Mouse (Mus musculus) intestine, postnatal 0 days (tissue): ENCODE data around the gene Adsl. TPM values are rescaled to one million over a fixed set of nuclear protein-coding genes. Genes with fewer than 3 reads are reported as not detected.

Experiments
- ATAC-seq: fragments of 200-750 bp; cut with Nextera tagmentation; 2 replicates; pipeline ENCODE4 v1.8.0; 2017; ENCODE audit warnings: mild to moderate bottlenecking, moderate TSS enrichment, moderate library complexity
- H3K27ac ChIP-seq: fragments of 300-500 bp; sonication (generic); 2 replicates; pipeline ENCODE4 v1.5.1; 2014; ENCODE audit warnings: mild to moderate bottlenecking, low read depth, low read length, moderate library complexity
- H3K27me3 ChIP-seq: fragments of 300-500 bp; sonication (generic); replicated peaks from 2 replicates; pipeline ENCODE4 v1.6.1; 2014; ENCODE audit warnings: low read length, mixed read lengths; ENCODE audit not compliant: control insufficient read depth, insufficient read depth
- H3K36me3 ChIP-seq: fragments of 300-500 bp; sonication (generic); 2 replicates; pipeline ENCODE4 v1.6.1; 2014; ENCODE audit warnings: mild to moderate bottlenecking, moderate library complexity; ENCODE audit not compliant: control insufficient read depth, insufficient read depth
- H3K4me1 ChIP-seq: fragments of 300-500 bp; sonication (generic); replicated peaks from 2 replicates; pipeline ENCODE4 v1.6.1; 2014; ENCODE audit warnings: antibody characterized with exemption, low read length, mixed read lengths; ENCODE audit not compliant: control insufficient read depth, insufficient read depth
- H3K4me2 ChIP-seq: fragments of 300-500 bp; sonication (generic); replicated peaks from 2 replicates; pipeline ENCODE4 v1.6.1; 2014; ENCODE audit warnings: low read depth, mild to moderate bottlenecking, moderate library complexity
- H3K4me3 ChIP-seq: fragments of 300-500 bp; sonication (generic); 2 replicates; pipeline ENCODE4 v1.5.1; 2014; ENCODE audit warnings: low read depth, low read length
- H3K9ac ChIP-seq: fragments of 300-500 bp; sonication (generic); 2 replicates; pipeline ENCODE4 v1.6.1; 2014; ENCODE audit warnings: mild to moderate bottlenecking, low read depth, low read length
- H3K9me3 ChIP-seq: fragments of 300-500 bp; sonication (generic); 2 replicates; pipeline ENCODE4 v1.6.1; 2016; ENCODE audit warnings: mixed run types; ENCODE audit not compliant: control insufficient read depth
- CTCF ChIP-seq: sonication (generic); IDR thresholded peaks from 2 replicates; pipeline ENCODE4 v1.5.1; 2016; ENCODE audit warnings: low read depth, mild to moderate bottlenecking, control low read depth, antibody characterized with exemption, moderate library complexity
- WGBS: fragments of 180-500 bp; shearing (Covaris S2); extraction: QIAGEN DNeasy Blood & Tissue Kit; methylation state at CpG from one replicate; pipeline ENCODE4 v1.1.7; 2014; 5-methylcytosine and 5-hydroxymethylcytosine counted together
- polyA plus RNA-seq: library from polyadenylated mRNA; unstranded; fragments of >200 nt; fragmentation: Nextera tagmentation; extraction: Ambion mirVana; gene quantifications from 2 replicates; pipeline ENCODE4 v1.2.1, GENCODE M21; 2015

Adsl gene
- polyA plus RNA-seq, 1 experiment from 2014 or later = 31.9 TPM

DNA sequence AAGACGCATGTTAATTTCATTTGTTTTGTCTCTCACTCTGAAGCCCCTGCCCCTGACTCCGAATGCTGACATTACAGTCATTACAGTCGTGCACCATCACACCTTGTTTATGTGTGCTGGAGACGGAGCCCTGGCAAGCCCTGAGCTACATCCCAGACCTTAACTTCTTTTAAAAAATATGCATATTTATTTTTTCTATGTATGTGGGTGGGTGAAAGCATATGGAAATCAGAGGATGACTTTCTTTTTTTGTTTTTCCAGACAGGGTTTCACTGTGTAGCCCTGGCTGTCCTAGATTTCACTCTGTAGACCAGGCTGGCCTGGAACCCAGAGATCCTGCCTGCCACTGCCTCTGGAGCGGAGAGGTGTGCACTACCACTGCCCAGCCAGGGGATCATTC, 46.7 kb downstream of the Adsl start:
- Histone ChIP-seq H3K27me3 (no peaks in the 10 kb centered on the region), H3K9ac (no peak overlapping the region), H3K9me3 (no peaks in the 10 kb centered on the region), H3K4me3 (no peak overlapping the region), H3K4me1 (no peaks in the 10 kb centered on the region), H3K27ac (no peak overlapping the region), H3K4me2 (no peak overlapping the region), H3K36me3 (no peaks in the 10 kb centered on the region)
- no peak for ATAC-seq
- WGBS = 79% methylated on average over 5 of the region's 5 CpGs
- TF ChIP-seq CTCF = no peak

DNA sequence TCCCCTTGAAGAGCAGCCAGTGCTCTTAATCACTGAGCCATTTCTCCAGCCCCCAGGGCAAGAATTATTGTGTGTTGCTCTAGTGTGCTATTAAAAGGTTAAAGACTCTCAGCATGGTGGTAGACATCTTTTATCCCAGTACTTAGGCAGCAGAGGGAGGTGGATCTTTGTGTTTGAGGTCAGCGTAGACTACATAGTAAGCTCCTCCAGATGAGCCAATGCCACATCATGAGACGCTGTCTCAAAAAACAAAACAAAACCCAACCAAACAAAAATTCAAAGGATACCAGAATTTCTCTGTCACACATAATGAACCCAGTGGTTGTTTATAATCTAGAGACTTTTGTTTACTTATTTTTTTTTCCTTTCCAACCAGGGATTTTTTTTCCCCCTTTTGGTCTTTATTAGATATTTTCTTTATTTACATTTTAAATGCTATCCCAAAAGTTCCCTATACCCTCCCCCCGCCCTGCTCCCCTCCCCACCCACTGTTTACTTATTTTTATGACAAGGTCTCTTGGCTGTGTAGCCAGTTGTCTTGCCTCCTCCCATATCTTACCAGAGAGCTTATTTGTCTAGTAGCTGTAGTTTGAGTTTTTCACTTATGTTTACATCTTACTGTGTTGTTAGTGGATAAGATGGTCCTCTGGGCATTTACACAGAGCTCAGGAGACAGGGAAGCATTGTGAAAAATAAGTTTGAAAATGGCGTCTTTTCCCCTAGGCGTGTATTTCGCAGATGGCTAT, 48.0 kb downstream of the Adsl start:
- WGBS = 69% methylated on average over 6 of the region's 6 CpGs
- Histone ChIP-seq H3K4me3 (no peak overlapping the region), H3K9me3 (no peaks in the 10 kb centered on the region), H3K9ac (no peak overlapping the region), H3K36me3 (no peaks in the 10 kb centered on the region), H3K27ac (no peak overlapping the region), H3K4me2 (no peak overlapping the region), H3K27me3 (no peaks in the 10 kb centered on the region), H3K4me1 (peaks cover 4% of the 10 kb centered on the region; the same call in 1 of the 2 replicates)
- ATAC-seq = no peak
- no peak for TF ChIP-seq CTCF

DNA sequence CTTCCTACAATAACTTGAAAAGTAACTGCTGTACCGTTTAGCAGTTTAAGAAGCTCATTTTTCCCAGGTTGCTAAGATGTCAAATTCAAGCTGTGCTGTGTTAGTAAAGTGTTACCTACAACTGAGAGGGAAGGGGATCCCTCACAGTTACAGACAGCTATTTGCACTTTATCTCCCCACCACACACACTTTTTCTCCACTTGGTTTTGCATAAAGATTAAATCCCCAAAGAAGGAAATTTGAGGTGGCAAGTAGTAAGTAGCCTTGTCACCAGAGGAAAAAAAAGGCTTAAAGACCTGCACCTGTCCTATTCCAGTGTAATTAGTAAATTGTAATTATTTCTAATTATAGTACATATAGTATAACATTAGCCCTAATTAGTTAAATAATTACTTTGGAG, 48.8 kb downstream of the Adsl start:
- H3K27ac ChIP-seq = no peak overlapping the region
- H3K4me1 ChIP-seq = peaks cover 4% of the 10 kb centered on the region; the same call in 1 of the 2 replicates

DNA sequence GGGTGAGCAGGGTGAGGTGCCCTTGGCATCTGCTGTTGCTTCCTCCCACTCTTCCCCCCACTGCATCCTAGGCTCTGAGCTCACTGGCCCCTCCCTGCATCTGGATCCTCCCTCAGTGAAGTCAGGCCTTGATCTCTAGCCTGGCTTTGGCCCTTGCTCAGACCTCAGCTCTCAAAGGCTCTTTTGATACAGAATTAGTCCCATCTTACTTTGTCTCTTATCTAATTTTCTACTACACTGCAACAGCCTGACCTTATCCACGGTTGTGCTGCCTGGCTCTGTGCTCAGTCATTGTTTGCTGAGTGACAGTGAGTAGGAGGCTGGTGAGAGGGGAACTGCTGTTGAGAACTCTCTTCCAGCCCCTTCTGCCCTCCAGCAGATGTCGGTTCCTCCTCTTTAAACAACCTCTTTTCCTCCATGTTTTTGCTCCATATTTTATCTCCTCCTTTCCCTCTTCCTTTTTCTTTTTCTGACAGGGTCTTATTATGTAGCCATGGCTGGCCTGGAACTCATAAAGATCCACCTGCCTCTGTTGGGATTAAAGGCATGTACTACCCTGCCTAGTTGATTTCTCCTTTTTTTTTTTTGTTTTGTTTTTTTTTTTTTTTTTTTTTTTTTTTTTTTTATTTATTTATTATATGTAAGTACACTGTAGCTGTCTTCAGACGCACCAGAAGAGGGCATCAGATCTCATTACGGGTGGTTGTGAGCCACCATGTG, 52.3 kb downstream of the Adsl start:
- no peak for TF ChIP-seq CTCF

More for the DNA sequence above, 48.8 kb downstream of the Adsl start:
- H3K4me3 ChIP-seq = no peak overlapping the region
- WGBS = 43% methylated on average over 1 of the region's 1 CpGs
- H3K9me3 ChIP-seq = no peaks in the 10 kb centered on the region
- H3K9ac ChIP-seq = no peak overlapping the region
- no peak for ATAC-seq
- H3K4me2 ChIP-seq = no peak overlapping the region
- no peak for TF ChIP-seq CTCF
- H3K36me3 ChIP-seq = no peaks in the 10 kb centered on the region
- H3K27me3 ChIP-seq = no peaks in the 10 kb centered on the region

DNA sequence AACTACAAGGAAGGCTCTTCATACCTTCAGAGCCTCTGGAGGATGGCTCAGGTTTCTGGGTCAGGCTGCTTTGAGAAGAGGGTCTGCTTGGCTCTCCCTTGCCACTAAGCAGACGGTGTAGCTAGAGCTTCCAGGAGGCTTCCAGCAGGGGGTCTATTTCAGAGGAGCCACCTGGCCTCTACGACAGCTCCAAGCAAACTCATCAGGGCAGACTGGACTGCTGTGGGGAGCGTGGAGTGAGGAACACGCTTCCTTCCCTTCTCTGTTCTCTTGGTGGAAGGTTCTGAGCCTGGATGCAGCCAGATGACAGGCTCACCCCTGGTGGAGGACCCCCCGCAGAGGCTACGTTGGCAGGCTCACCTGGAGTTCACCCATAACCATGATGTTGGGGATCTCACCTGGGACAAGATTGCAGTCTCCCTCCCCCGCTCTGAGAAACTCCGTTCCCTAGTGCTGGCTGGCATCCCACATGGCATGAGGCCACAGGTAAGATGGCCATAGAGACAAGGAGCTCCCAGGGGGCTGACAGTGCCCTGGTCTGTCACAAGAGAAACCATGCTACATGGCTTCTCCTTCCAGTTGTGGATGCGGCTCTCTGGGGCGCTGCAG, 57.9 kb downstream of the Adsl start:
- H3K4me1 ChIP-seq = no peaks in the 10 kb centered on the region
- no peak overlapping the region for H3K4me3 ChIP-seq
- no peak overlapping the region for H3K27ac ChIP-seq
- no peaks in the 10 kb centered on the region for H3K9me3 ChIP-seq
- H3K36me3 ChIP-seq = peaks cover 44% of the 10 kb centered on the region
- H3K27me3 ChIP-seq = no peaks in the 10 kb centered on the region
- no peak for TF ChIP-seq CTCF
- H3K4me2 ChIP-seq = no peak overlapping the region
- H3K9ac ChIP-seq = no peak overlapping the region
- no peak for ATAC-seq
- 88% methylated on average over 10 of the region's 10 CpGs for WGBS

More for the DNA sequence above, 52.3 kb downstream of the Adsl start:
- Histone ChIP-seq H3K4me3 (no peak overlapping the region), H3K4me1 (peaks cover 4% of the 10 kb centered on the region; the same call in 1 of the 2 replicates), H3K36me3 (0 out of 2 replicates have a peak, but pooled peaks cover 10% of the 10 kb centered on the region), H3K9ac (no peak overlapping the region), H3K27me3 (no peaks in the 10 kb centered on the region), H3K4me2 (no peak overlapping the region), H3K9me3 (no peaks in the 10 kb centered on the region), H3K27ac (no peak overlapping the region)
- WGBS = 55% methylated on average over 4 of the region's 4 CpGs
- no peak for ATAC-seq

DNA sequence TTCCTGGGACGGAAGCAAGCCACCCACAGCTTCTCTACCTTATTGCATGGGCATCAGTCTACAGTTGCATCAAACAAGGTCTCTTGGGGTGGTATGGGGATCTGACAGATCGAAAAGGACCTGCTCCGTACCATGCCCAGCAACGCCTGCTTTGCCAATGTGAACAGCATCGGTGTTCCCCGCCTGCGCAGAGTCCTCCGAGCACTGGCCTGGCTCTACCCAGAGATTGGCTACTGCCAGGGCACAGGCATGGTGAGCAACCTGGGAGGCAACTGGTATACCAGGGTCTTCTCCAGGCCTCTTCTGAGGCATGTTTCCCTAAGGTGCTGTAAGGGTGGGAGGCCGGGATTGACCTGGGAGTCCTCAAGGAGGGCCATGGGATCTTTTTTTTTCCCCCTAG, 59.0 kb downstream of the Adsl start:
- H3K4me2 ChIP-seq = no peak overlapping the region
- no peak overlapping the region for H3K4me3 ChIP-seq
- H3K27me3 ChIP-seq = no peaks in the 10 kb centered on the region
- no peaks in the 10 kb centered on the region for H3K9me3 ChIP-seq
- no peak for ATAC-seq
- no peak overlapping the region for H3K27ac ChIP-seq
- H3K4me1 ChIP-seq = no peaks in the 10 kb centered on the region
- peaks cover 49% of the 10 kb centered on the region for H3K36me3 ChIP-seq
- no peak for TF ChIP-seq CTCF
- WGBS = 96% methylated on average over 9 of the region's 9 CpGs
- no peak overlapping the region for H3K9ac ChIP-seq
